Mouse (Mus musculus): ENCODE data around the gene Nkx2-3.

Gene Nkx2-3

GRCm38 (mm10) chr19:43605666-43606551 is 6.2 kb upstream of the Nkx2-3 start:
- no peak for DNase-seq (ENCODE audit: low spot score)

GRCm38 (mm10) chr19:43606552-43607530 is 5.3 kb upstream of the Nkx2-3 start:
- DNase-seq (ENCODE audit: low spot score) = no peak

GRCm38 (mm10) chr19:43607842-43608680 is 4.1 kb upstream of the Nkx2-3 start:
- no peak for DNase-seq (ENCODE audit: low spot score)

- DNase-seq (ENCODE audit: low spot score) = no peak
These were observed 3.2 kb upstream of the Nkx2-3 start for GRCm38 (mm10) chr19:43608711-43609457.

- no peak for DNase-seq (ENCODE audit: low spot score)
These were observed 2.4 kb upstream of the Nkx2-3 start for GRCm38 (mm10) chr19:43609458-43610330.

- no peak for DNase-seq (ENCODE audit: low spot score)
These were observed 1.7 kb upstream of the Nkx2-3 start for GRCm38 (mm10) chr19:43610341-43610848.

GRCm38 (mm10) chr19:43611110-43611509 is 1.0 kb upstream of the Nkx2-3 start:
- no peak for DNase-seq (ENCODE audit: low spot score)

- no peak for DNase-seq (ENCODE audit: low spot score)
These were observed 564 bp upstream of the Nkx2-3 start for GRCm38 (mm10) chr19:43611561-43611960.

GRCm38 (mm10) chr19:43612501-43612971 is 411 bp downstream of the Nkx2-3 start:
- no peak for DNase-seq (ENCODE audit: low spot score)

- no peak for DNase-seq (ENCODE audit: low spot score)
These were observed 1.4 kb downstream of the Nkx2-3 start for GRCm38 (mm10) chr19:43613293-43614130.

GRCm38 (mm10) chr19:43614341-43615073 is 2.4 kb downstream of the Nkx2-3 start:
- DNase-seq (ENCODE audit: low spot score) = no peak

GRCm38 (mm10) chr19:43615074-43615445 is 2.9 kb downstream of the Nkx2-3 start:
- no peak for DNase-seq (ENCODE audit: low spot score)

- no peak for DNase-seq (ENCODE audit: low spot score)
These were observed 3.7 kb downstream of the Nkx2-3 start for GRCm38 (mm10) chr19:43615571-43616414.

- DNase-seq (ENCODE audit: low spot score) = no peak
These were observed 4.3 kb downstream of the Nkx2-3 start for GRCm38 (mm10) chr19:43616415-43616861.

- no peak for DNase-seq (ENCODE audit: low spot score)
These were observed 4.8 kb downstream of the Nkx2-3 start for GRCm38 (mm10) chr19:43616889-43617288.

GRCm38 (mm10) chr19:43617761-43618349 is 5.7 kb downstream of the Nkx2-3 start:
- no peak for DNase-seq (ENCODE audit: low spot score)
